Mouse (Mus musculus) left cerebral cortex, adult 2 months (tissue): ENCODE measurements around the gene Tmc6. TPM values are rescaled to one million over a fixed set of nuclear protein-coding genes. Genes with fewer than 3 reads are reported as not detected.

Source experiments
- DNase-seq, 2 experiments: peaks; one replicate each; pipeline ENCODE4 v3.0.0; 2021 to 2022; ENCODE audit warnings: low spot score in 2 of 2, mixed read lengths in 1 of 2; ENCODE audit errors: extremely low spot score in 1 of 2
- H3K27ac ChIP-seq: fragments of 200-600 bp; 2 replicates; pipeline ENCODE4 v1.8.1; 2022
- H3K4me3 ChIP-seq: fragments of 200-600 bp; 2 replicates; pipeline ENCODE4 v1.8.1; 2022
- CTCF ChIP-seq: fragments of 200-600 bp; IDR thresholded peaks from 2 replicates; pipeline ENCODE4 v1.8.1; 2022; ENCODE audit warnings: antibody characterized with exemption, mild to moderate bottlenecking, moderate library complexity
- intact Hi-C: fragments of 180-260 bp; cut with DNase I; formaldehyde crosslinking; loops from one replicate; pipeline ENCODE4 v1.15.1; 2025
- total RNA-seq, 2 experiments: library from RNA; stranded (reverse); gene quantifications; 2 replicates each; pipeline ENCODE4 v1.2.3; 2021

Tmc6 gene
- total RNA-seq, 2 experiments from 2014 or later: 7.8 to 9.3 TPM

DNA sequence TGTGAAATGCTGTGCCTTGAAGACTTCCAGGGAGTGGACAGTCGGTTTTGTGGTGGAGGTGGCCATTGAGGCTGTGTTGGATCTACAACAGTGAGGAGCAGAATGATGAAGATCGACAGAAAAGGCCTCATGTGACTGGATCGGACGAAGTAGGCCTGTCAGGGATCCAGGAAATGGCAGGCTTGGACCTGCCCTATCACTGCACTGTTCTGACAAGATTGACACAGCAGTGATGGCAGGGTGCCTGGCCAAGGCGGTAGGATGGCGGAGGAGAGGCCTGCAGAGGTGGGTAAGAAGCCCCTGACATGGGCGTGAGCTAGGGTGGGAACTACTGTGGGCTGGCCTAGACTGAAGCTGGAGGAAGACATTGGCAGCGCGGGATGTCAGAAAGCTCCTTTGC is 17.7 kb downstream of the Tmc6 start:
- no peak for TF ChIP-seq CTCF
- no peak overlapping the region for H3K27ac ChIP-seq

DNA sequence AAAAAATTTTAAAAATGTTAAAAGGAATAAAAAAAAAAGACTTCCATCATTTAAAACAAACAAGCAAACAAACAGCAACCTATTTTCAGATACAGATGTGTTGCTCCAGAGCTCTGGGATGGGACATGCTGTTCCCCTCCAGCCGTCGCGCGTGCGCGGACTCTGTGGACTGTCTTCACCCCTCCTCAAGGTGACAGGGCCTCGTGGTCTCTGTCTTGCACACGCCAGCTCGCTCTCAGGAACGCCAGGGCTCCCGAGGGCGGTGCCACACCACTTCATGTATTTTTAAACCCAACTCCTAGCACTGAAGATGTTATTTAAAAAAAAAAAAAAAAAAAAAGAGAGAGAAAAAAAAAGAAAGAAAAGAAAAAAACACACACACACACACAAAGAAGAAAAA is 19.8 kb downstream of the Tmc6 start:
- no peak overlapping the region; the same call in 1 of the 2 replicates for H3K27ac ChIP-seq
- no peak for DNase-seq
- H3K4me3 ChIP-seq: no peak overlapping the region
- intact Hi-C loops: no loop called here
- no peak for TF ChIP-seq CTCF

More for the DNA sequence above, 17.7 kb downstream of the Tmc6 start:
- no peak for DNase-seq
- H3K4me3 ChIP-seq: no peak overlapping the region
- intact Hi-C loops: no loop called here

DNA sequence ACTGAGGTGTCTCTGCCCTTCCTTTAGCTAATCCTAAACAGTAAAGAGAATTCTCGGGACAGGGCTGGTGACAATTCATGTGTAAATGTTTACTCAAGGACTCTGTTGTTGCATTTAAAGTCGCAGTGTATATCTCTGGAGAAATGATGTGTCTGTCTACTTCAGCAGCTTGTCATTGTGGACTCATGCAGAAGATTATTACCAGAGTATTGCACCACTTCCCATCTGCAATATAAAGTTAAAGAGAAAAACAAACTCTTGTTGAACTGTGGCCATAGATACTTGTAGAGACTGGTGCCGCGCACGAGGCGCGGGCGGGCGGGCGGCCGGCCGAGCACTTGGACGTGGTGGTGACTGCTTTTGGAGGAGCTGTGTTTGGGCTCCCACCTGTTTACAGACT is 20.2 kb downstream of the Tmc6 start:
- DNase-seq: no peak
- H3K4me3 ChIP-seq: no peak overlapping the region
- TF ChIP-seq CTCF: no peak
- H3K27ac ChIP-seq: no peak overlapping the region; the same call in 1 of the 2 replicates
- intact Hi-C loops: no loop called here

DNA sequence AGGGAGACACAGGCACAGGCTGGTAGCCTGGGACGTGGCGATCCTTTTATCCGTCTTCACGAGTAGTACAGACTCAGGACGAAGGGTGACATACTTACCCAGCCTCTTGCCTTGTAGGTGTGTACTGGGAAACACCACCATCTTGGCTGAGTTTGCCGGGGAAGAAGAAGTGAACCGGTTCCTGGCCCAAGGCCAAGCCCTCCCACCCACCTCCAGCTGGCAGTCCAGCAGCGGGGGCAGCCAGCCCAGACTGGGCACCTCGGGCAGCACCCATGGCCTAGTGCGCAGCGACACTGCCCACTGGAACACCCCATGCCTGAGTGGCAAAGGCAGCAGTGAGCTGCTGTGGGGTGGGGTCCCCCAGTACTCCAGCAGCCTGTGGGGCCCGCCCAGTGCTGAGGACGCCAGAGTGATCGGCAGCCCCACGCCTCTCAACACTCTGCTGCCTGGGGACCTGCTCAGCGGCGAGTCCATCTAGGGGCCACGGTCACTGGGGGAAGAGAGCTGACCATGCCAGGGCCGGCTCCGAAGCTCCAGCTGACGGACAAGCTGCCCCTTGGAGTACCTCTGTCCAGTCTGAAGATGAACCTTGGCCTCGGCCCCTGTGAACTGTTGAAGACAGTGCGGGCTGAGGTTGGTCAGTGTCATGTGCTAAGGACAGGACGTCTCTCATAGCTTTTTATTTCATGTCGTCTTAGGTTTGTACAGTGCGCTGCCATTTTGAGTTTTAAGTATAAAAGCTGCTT is 21.5 kb downstream of the Tmc6 start:
- Histone ChIP-seq H3K4me3 (no peak overlapping the region), H3K27ac (peak overlapping the region; percentile 44; the same call in 1 of the 2 replicates)
- TF ChIP-seq CTCF: no peak
- intact Hi-C loops: no loop called here
- DNase-seq: no peak

DNA sequence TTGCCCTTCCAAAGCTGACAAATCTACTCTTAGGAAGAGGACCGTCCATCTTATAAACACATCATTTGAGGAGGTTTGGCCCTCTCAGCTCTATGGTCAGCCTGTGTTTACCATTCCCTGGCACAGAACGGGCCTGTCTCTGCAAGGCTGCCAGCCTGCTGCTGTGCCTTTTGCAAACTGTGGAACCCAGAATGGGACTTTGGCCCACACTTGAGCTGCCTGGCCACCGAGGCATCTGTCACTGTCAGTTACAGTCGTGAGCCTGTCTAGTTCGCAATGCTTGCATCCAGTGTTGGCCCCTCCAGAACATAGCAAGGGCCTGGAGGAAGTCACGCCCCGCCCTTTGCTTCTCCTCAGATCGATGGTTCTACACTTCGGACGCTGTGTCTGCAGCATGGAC is 22.7 kb downstream of the Tmc6 start:
- DNase-seq: no peak
- intact Hi-C loops: no loop called here
- TF ChIP-seq CTCF: no peak

DNA sequence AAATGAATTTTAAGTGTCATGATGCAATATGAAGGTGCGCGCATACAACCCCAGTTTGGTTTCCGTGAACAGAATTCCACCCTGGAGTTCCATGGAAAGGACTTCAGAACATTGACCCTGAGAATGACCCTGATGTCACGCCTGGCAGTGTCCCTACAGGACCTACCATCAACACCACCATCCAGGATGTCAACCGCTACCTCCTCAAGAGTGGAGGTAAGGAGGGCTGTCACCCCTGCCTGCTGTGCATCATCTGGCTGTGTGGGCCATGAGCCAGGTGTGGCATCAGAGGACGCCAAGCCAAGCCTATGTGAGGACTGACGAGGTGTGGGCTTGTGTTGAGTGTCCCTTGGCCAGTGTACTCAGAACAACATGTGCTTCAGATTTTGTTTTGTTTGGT is 26.1 kb downstream of the Tmc6 start:
- no peak for TF ChIP-seq CTCF
- intact Hi-C loops: no loop called here
- DNase-seq: no peak

More for the DNA sequence above, 22.7 kb downstream of the Tmc6 start:
- Histone ChIP-seq H3K27ac (peak overlapping the region; percentile 32; the same call in 1 of the 2 replicates), H3K4me3 (no peak overlapping the region)

DNA sequence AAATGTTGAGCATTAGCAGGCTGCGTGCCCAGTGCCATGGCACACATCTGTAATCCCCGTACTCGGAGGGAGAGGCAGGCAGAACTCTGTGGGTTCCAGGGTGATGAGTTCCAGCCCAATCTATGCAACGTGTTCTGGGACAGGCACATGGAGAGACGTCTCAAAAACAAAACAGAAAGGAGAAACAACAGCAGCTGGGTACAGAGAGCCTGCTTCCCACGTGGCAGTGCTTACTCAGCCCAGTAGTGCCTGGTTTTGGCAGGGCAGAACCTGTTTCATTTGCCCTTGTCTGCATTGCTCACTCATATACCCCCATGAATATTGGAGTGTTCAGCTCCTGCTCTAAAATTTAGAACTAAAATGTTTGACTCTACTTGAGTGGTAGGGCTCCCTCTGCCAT is 30.5 kb downstream of the Tmc6 start:
- DNase-seq: no peak
- intact Hi-C loops: no loop called here
- no peak overlapping the region for H3K4me3 ChIP-seq

More for the DNA sequence above, 26.1 kb downstream of the Tmc6 start:
- no peak overlapping the region for H3K27ac ChIP-seq
- no peak overlapping the region for H3K4me3 ChIP-seq

DNA sequence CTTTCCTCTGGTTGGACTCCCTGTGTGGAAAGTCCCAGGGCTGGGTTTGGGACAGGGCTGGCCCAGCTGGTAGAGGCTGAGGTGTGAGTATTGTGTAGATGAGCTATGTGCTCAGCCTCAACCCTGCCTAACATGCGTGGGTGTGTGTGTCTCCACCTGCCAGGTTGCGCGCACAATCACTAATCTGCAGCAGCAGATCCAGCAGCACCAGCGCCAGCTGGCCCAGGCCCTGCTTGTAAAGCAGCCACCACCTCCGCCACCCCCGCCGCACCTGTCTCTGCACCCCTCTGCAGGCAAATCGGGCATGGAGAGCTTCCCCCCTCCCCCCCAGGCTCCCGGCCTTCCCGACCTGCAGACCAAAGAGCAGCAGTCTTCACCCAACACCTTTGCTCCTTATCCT is 32.6 kb downstream of the Tmc6 start:
- H3K4me3 ChIP-seq: no peak overlapping the region
- intact Hi-C loops: no loop called here
- peak overlapping the region; percentile 66 for H3K27ac ChIP-seq
- TF ChIP-seq CTCF: no peak
- DNase-seq: peak; percentile 77 to 78

More for the DNA sequence above, 30.5 kb downstream of the Tmc6 start:
- H3K27ac ChIP-seq: peak overlapping the region; percentile 57
- no peak for TF ChIP-seq CTCF

DNA sequence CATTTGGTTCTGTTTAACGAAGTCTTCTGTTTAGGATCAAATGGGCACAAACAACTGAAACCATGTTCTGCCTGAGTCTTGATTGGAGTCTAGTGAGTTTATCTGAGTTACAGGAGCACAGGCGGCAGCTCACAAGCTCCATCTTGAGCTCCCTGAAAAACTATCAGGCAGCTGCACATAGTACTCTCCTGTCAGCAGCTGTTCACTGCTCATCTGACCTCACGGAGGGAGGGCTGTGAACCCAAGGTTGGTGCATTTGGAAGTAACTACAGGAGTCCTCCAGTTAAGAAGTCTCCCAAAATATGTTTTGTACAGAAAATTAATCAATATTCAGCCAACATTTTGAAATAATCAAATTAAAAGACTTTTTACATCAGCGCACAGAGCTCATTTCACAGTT is 33.4 kb downstream of the Tmc6 start:
- H3K27ac ChIP-seq: no peak overlapping the region
- no peak for DNase-seq
- H3K4me3 ChIP-seq: no peak overlapping the region
- no peak for TF ChIP-seq CTCF
- intact Hi-C loops: no loop called here

DNA sequence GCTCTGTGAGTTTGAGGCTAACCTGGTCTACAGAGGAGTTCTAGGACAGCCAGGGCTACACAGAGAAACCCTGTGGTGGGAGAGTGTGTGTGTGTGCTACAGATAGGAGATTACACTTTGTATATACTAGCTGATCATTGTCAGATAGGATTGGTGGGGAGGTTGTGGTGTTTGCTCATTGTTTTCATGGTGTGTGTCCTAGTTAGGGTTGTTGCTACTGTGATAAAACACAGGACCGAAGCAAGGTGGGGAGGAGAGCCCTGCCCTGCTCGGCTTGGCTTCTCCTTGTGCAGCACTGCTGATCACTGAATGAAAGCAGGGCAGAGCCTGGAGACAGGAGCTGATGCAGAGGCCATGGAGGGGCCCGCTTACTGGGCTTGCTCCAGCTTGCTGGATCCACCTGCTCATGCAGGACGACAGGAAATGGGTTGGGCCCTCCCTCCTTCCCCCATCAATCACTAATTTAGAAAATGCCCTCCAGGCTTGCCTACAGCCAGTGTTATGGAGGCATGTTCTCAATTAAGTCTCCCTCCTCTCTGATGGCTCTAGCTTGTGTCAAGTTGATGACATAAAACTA is 38.5 kb downstream of the Tmc6 start:
- Histone ChIP-seq H3K4me3 (no peak overlapping the region), H3K27ac (no peak overlapping the region)
- intact Hi-C loops: no loop called here
- no peak for DNase-seq
- no peak for TF ChIP-seq CTCF

DNA sequence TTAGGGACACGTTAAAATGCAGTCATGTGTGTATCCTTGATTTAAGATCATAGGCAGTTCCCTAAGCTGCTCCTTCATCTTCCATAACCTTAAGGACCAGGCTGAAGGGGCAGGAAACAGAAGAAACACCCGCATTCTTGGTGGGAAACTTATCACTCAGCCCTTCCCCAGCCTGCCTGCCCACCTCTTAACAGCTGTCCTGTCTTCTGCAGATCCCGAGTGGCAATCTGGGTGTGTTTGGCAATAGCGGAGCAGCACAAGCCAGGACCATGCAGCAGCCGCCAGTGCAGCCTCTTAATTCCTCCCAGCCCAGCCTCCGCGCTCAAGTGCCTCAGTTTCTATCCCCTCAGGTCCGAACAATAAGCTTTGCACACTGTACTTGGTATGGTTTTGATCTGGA is 39.3 kb downstream of the Tmc6 start:
- DNase-seq: no peak
- intact Hi-C loops: no loop called here
- H3K27ac ChIP-seq: no peak overlapping the region
- no peak for TF ChIP-seq CTCF
- H3K4me3 ChIP-seq: no peak overlapping the region

DNA sequence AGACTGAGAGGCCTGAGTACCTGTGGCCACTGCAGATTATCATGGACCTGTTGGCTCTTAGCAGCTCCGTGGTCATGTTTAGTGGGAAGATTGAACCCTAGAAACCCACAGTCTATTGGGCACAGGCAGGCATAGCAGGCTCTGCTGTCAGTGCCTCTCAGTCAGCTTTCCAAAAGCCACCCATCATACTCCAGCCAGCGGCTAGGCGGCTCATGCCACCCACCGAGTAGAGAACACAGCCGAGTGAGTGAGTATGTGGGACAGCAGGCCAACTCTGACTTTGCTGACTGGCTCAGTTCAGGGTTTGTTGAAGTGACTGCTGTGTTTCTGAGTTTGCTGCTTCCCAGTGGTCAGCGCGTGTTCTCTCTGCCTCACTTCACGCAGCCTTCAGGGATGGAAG is 39.8 kb downstream of the Tmc6 start:
- TF ChIP-seq CTCF: no peak; the same call in none of the 2 replicates
- intact Hi-C loops: no loop called here
- Histone ChIP-seq H3K27ac (no peak overlapping the region), H3K4me3 (no peak overlapping the region)
- no peak for DNase-seq

DNA sequence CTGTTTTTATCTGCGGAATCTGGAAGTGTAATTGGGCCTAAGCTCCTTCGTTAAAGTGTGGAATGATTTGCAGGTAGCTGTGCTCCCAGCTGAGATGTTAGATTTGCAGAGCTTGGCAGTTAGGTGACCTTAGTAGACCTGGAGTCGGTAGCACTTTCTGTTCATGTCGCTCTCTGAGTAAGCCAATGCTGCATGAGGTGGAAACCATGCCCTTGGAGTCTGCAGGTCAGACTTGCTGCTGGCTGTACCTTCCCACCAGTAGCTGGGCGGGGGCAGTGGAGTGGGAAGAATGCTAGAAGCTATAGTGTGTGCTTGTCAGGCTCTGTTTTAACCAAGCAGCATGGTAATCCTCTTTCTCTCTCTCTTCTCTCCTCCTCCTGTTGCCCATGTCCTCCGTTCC is 40.9 kb downstream of the Tmc6 start:
- intact Hi-C loops: no loop called here
- TF ChIP-seq CTCF: no peak
- peak overlapping the region; percentile 21; the same call in 1 of the 2 replicates for H3K27ac ChIP-seq
- DNase-seq: no peak
- H3K4me3 ChIP-seq: no peak overlapping the region
